Mouse (Mus musculus) liver, postnatal 0 days (tissue): ENCODE measurements around the gene Arl13a. TPM values are rescaled to one million over a fixed set of nuclear protein-coding genes. Genes with fewer than 3 reads are reported as not detected.

Experiments
- ATAC-seq: fragments of 200-750 bp; cut with Nextera tagmentation; 2 replicates; pipeline ENCODE4 v1.8.0; 2017; ENCODE audit warnings: mild to moderate bottlenecking, moderate library complexity
- DNase-seq: peaks from one replicate; pipeline ENCODE4 v3.0.0-alpha.2; 2016
- H3K27ac ChIP-seq: fragments of 300-500 bp; sonication (generic); 2 replicates; pipeline ENCODE4 v1.5.1; 2014; ENCODE audit warnings: antibody characterized with exemption, moderate library complexity, mild to moderate bottlenecking, low read depth
- H3K27me3 ChIP-seq: fragments of 300-500 bp; sonication (generic); 2 replicates; pipeline ENCODE4 v1.6.1; 2014; ENCODE audit warnings: low read length, control low read depth, mixed read lengths; ENCODE audit not compliant: insufficient read depth
- H3K36me3 ChIP-seq: fragments of 300-500 bp; sonication (generic); replicated peaks from 2 replicates; pipeline ENCODE4 v1.6.1; 2014; ENCODE audit warnings: mild to moderate bottlenecking, control low read depth, low read length, moderate library complexity, mixed read lengths; ENCODE audit not compliant: insufficient read depth
- H3K4me1 ChIP-seq: fragments of 300-500 bp; sonication (generic); 2 replicates; pipeline ENCODE4 v1.6.1; 2014; ENCODE audit warnings: antibody characterized with exemption, mild to moderate bottlenecking, control low read depth; ENCODE audit not compliant: insufficient read depth
- H3K4me2 ChIP-seq: fragments of 300-500 bp; sonication (generic); 2 replicates; pipeline ENCODE4 v1.6.1; 2014; ENCODE audit warnings: low read depth, mild to moderate bottlenecking, low read length, moderate library complexity, mixed read lengths
- H3K4me3 ChIP-seq: fragments of 300-500 bp; sonication (generic); 2 replicates; pipeline ENCODE4 v1.5.1; 2014; ENCODE audit warnings: low read depth, low read length
- H3K9ac ChIP-seq: fragments of 300-500 bp; sonication (generic); replicated peaks from 2 replicates; pipeline ENCODE4 v1.6.1; 2014; ENCODE audit warnings: mild to moderate bottlenecking, moderate library complexity
- H3K9me3 ChIP-seq: fragments of 300-500 bp; sonication (generic); 2 replicates; pipeline ENCODE4 v1.6.1; 2016; ENCODE audit warnings: mild to moderate bottlenecking, control low read depth, low read length, mixed read lengths
- CTCF ChIP-seq: sonication (generic); IDR thresholded peaks from 2 replicates; pipeline ENCODE4 v1.5.1; 2016; ENCODE audit warnings: antibody characterized with exemption, low read depth
- EP300 ChIP-seq: IDR thresholded peaks from 2 replicates; pipeline ENCODE4 v1.6.1; 2016; ENCODE audit warnings: antibody characterized with exemption, low read depth, mild to moderate bottlenecking
- WGBS: fragments of 180-500 bp; shearing (Covaris S2); extraction: QIAGEN DNeasy Blood & Tissue Kit; methylation state at CpG from one replicate; pipeline ENCODE4 v1.1.7; 2014; ENCODE audit not compliant: insufficient replicate concordance; 5-methylcytosine and 5-hydroxymethylcytosine counted together
- polyA plus RNA-seq: library from polyadenylated mRNA; unstranded; fragments of >200 nt; fragmentation: Nextera tagmentation; extraction: Ambion mirVana; gene quantifications from 2 replicates; pipeline ENCODE4 v1.2.1, GENCODE M21; 2015

Arl13a gene
- polyA plus RNA-seq, 1 experiment from 2014 or later = not detected

DNA sequence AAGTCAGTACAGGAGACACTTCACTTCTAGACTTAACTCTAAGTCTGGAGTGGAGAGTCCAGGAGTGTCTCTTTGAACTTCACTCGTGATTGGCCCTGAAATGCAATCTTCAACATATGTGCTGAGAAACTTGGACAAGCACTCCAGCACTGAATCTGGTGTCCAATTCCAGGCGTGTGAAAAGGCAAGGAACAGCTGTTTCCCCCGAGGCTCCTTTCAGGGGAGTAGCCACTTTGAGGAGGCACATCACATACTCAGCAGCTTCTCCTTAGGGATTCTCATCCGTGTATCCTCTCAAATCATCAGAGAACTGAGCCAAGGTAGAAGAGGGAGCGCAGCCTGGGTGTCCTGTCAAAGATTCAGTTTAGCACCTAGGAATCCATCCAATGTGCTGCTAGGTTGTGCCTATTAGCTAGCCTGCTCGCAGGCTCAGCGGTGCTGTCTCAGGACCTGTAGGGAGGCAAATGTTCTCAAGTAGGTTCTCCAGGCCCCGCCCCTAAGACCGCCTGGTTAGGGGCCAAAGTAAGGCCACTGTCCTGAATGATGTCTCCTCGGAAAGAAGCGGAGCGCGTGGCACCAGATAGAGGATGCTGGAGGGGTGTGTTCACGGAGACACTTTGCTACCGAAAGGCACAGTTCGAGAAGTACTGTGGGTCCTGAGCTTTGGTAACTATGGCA lies 25.1 kb upstream of the Arl13a start, which contains the start of gene Xkrx:
Xkrx (minus strand) TSS at position 34 of the 678 bp plus-strand sequence.
- H3K27ac ChIP-seq = no peak within 1 kb of the TSS
- H3K9me3 ChIP-seq = no peaks in the 10 kb centered on the region
- no peak for ATAC-seq
- H3K36me3 ChIP-seq = no peaks in the 10 kb centered on the region
- no peak within 1 kb of the TSS for H3K4me3 ChIP-seq
- H3K27me3 ChIP-seq = no peaks in the 10 kb centered on the region
- TF ChIP-seq CTCF (no peak), EP300 (no peak)
- H3K9ac ChIP-seq = no peak within 1 kb of the TSS
- H3K4me1 ChIP-seq = no peaks in the 10 kb centered on the region
- DNase-seq = no peak
- 52% methylated on average over 16 of the region's 16 CpGs for WGBS
- H3K4me2 ChIP-seq = peak within 1 kb of the TSS; percentile 22

DNA sequence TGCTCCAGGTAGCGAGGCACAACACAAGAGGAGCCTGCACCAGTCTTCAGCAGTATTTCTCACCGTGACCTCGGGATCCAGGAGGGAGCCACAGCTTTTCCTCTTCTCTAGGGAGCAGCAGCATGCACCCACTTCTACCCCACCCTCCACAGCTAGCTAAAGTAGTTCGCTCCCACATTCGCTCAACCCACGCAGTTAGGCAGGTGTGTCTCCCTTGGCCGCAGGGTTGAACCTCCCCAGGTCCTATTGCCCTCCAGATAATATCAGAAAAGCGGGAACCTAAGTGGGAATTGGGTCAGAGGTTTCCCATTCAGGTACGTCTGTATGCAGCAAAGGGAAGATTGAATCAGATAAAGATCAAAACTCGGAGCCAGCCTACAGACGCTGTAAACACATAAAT lies 24.5 kb upstream of the Arl13a start:
- no peak overlapping the region for H3K4me3 ChIP-seq
- no peak for DNase-seq

DNA sequence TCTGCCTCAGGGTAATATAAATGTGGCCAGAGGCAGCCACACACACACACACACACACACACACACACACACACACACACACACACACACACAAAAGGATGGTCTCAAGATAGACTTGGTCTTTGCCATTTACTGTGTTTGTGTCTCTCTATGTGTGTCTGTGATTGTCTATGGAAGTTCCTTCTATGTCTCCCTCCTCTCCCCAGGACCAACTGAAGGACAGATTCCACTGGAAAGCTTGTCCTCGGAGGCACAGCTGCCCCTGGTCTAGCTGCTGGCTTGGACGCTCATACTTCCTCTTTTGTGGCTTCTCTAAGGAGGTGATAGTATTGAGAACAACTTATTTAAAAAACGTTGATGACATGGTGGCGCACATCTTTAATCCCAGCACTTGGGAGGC lies 23.8 kb upstream of the Arl13a start:
- TF ChIP-seq EP300 = no peak
- no peak for TF ChIP-seq CTCF
- DNase-seq = no peak

More for the DNA sequence above, 24.5 kb upstream of the Arl13a start:
- no peak for ATAC-seq
- Histone ChIP-seq H3K36me3 (no peaks in the 10 kb centered on the region), H3K4me1 (no peaks in the 10 kb centered on the region), H3K9me3 (no peaks in the 10 kb centered on the region), H3K4me2 (peak overlapping the region; percentile 22), H3K9ac (no peak overlapping the region), H3K27me3 (no peaks in the 10 kb centered on the region), H3K27ac (no peak overlapping the region)
- TF ChIP-seq EP300 = no peak
- no peak for TF ChIP-seq CTCF
- 23% methylated on average over 11 of the region's 11 CpGs for WGBS

GRCm38 (mm10) chrX:134170584-134170983 lies 16.7 kb upstream of the Arl13a start:
- ATAC-seq = no peak
- Histone ChIP-seq H3K9me3 (no peaks in the 10 kb centered on the region), H3K4me3 (no peak overlapping the region), H3K4me1 (no peaks in the 10 kb centered on the region), H3K27ac (no peak overlapping the region), H3K9ac (no peak overlapping the region), H3K4me2 (no peak overlapping the region), H3K27me3 (no peaks in the 10 kb centered on the region), H3K36me3 (no peaks in the 10 kb centered on the region)
- DNase-seq = no peak
- WGBS = 87% methylated on average over 1 of the region's 1 CpGs
- TF ChIP-seq CTCF = no peak
- TF ChIP-seq EP300 = no peak

More for the DNA sequence above, 23.8 kb upstream of the Arl13a start:
- Histone ChIP-seq H3K9me3 (no peaks in the 10 kb centered on the region), H3K4me1 (no peaks in the 10 kb centered on the region), H3K27ac (no peak overlapping the region), H3K36me3 (no peaks in the 10 kb centered on the region), H3K4me3 (no peak overlapping the region), H3K4me2 (peak overlapping the region; percentile 22; the same call in 1 of the 2 replicates), H3K9ac (no peak overlapping the region), H3K27me3 (no peaks in the 10 kb centered on the region)
- 37% methylated on average over 4 of the region's 4 CpGs for WGBS
- ATAC-seq = no peak

DNA sequence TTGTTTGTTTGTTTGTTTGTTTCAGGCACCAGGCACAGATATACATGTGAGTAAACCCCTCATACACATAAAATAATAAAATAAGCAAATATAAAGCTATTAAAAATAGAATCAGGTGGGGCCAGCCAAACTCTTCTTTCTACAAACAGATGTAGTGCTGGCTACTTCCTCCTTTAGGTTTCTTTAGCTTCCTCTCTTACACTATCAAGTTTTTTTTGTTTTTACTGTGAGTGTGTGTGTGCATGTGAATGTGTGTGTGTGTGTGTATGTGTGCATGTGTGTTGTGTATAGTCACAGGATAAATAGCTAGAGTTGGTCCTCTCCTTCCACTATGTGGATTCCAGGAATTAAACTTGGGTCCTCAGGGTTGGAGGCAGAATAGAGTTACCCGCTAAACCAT lies 12.6 kb upstream of the Arl13a start:
- Histone ChIP-seq H3K27me3 (no peaks in the 10 kb centered on the region), H3K36me3 (no peaks in the 10 kb centered on the region), H3K4me1 (no peaks in the 10 kb centered on the region), H3K4me3 (no peak overlapping the region), H3K27ac (no peak overlapping the region), H3K9me3 (no peaks in the 10 kb centered on the region), H3K4me2 (no peak overlapping the region), H3K9ac (no peak overlapping the region)
- DNase-seq = no peak
- WGBS = 89% methylated on average over 1 of the region's 1 CpGs
- TF ChIP-seq EP300 (no peak), CTCF (no peak)
- no peak for ATAC-seq

DNA sequence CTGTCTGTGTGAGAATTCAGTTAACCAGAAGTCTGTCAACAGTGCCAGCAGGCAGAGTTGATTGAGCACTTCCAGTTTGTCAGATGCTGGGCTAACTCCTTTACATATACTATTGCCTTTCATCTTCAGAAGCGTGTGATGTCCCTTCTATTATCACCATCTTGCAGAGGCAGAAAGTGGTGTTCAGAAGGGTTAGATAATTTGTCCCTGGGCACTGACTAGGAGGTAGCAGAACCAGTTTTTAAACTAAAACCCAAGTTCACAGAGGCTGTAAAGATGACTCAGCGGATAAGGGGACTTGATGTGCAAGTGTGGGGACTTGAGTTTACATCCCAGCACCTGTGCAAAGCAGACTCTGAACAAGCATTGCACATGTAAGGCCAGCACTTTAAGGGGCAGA lies 21.2 kb downstream of the Arl13a start:
- Histone ChIP-seq H3K27ac (no peak overlapping the region), H3K36me3 (no peaks in the 10 kb centered on the region), H3K4me2 (no peak overlapping the region), H3K9me3 (no peaks in the 10 kb centered on the region), H3K4me3 (no peak overlapping the region), H3K4me1 (no peaks in the 10 kb centered on the region), H3K27me3 (no peaks in the 10 kb centered on the region), H3K9ac (no peak overlapping the region)
- WGBS = 67% methylated on average over 2 of the region's 2 CpGs
- no peak for ATAC-seq
- no peak for DNase-seq
- TF ChIP-seq EP300 (no peak), CTCF (no peak)
